Mouse (Mus musculus) MEL (cell line): ENCODE data around the gene Wbp2. TPM values are rescaled to one million over a fixed set of nuclear protein-coding genes. Genes with fewer than 3 reads are reported as not detected.

Experiments used
- DNase-seq: peaks from one replicate; pipeline ENCODE4 v3.0.0; 2011; ENCODE audit warnings: low read depth, low spot score
- H3K27ac ChIP-seq: 2 replicates; pipeline ENCODE4 v1.5.1; 2012; ENCODE audit warnings: low read depth, mild to moderate bottlenecking, control low read depth, low read length, moderate library complexity; ENCODE audit not compliant: control insufficient read depth
- H3K27me3 ChIP-seq, 2 experiments: fragments of 150-350 bp in 1 of 2; sonication (generic) in 1 of 2; 2 replicates each; pipeline ENCODE4 v1.6.1; 2012; ENCODE audit warnings: low read length in 2 of 2, mild to moderate bottlenecking in 2 of 2, improper control_type of control experiment in 1 of 2, moderate library complexity in 1 of 2; ENCODE audit not compliant: insufficient read depth in 2 of 2, control insufficient read depth in 1 of 2
- H3K36me3 ChIP-seq, 2 experiments: 2 replicates each; pipeline ENCODE4 v1.6.1; 2012 to 2014; ENCODE audit warnings: low read length in 2 of 2, improper control_type of control experiment in 1 of 2, inconsistent platforms in 1 of 2, mild to moderate bottlenecking in 1 of 2; ENCODE audit not compliant: insufficient read depth in 2 of 2, control insufficient read depth in 1 of 2
- H3K4me1 ChIP-seq, 2 experiments: fragments of 150-350 bp in 1 of 2; sonication (generic) in 1 of 2; 2 replicates each; pipeline ENCODE4 v1.6.1; 2012; ENCODE audit warnings: low read length in 2 of 2, improper control_type of control experiment in 1 of 2, mild to moderate bottlenecking in 1 of 2; ENCODE audit not compliant: insufficient read depth in 2 of 2, control insufficient read depth in 1 of 2
- H3K4me3 ChIP-seq, 2 experiments: fragments of 150-350 bp in 1 of 2; sonication (generic) in 1 of 2; 2 replicates each; pipeline ENCODE4 v1.5.1; 2012; ENCODE audit warnings: low read depth in 2 of 2, low read length in 2 of 2, mild to moderate bottlenecking in 2 of 2, moderate library complexity in 2 of 2, control low read depth in 1 of 2, improper control_type of control experiment in 1 of 2; ENCODE audit not compliant: control insufficient read depth in 1 of 2, insufficient read depth in 1 of 2
- H3K79me2 ChIP-seq: 2 replicates; pipeline ENCODE4 v1.6.1; 2012; ENCODE audit warnings: mild to moderate bottlenecking, low read length, moderate library complexity; ENCODE audit not compliant: control insufficient read depth, poor library complexity, insufficient read depth
- H3K9ac ChIP-seq: 2 replicates; pipeline ENCODE4 v1.6.1; 2012; ENCODE audit warnings: low read depth, mild to moderate bottlenecking, control low read depth, low read length, moderate library complexity; ENCODE audit not compliant: control insufficient read depth, poor library complexity, severe bottlenecking
- H3K9me3 ChIP-seq: fragments of 150-350 bp; sonication (generic); replicated peaks from 2 replicates; pipeline ENCODE4 v1.6.1; 2012; ENCODE audit warnings: mild to moderate bottlenecking, low read length, improper control_type of control experiment, moderate library complexity; ENCODE audit not compliant: insufficient read depth
- ELF1 ChIP-seq: IDR thresholded peaks from 2 replicates; pipeline ENCODE4 v1.6.1; 2014; ENCODE audit warnings: low read depth, mild to moderate bottlenecking, inconsistent platforms, low read length, improper control_type of control experiment, moderate library complexity
- EP300 ChIP-seq, 2 experiments: IDR thresholded peaks; 2 replicates each; pipeline ENCODE4 v1.6.1; 2011; ENCODE audit warnings: improper control_type of control experiment in 2 of 2, low read length in 2 of 2, low read depth in 1 of 2, mild to moderate bottlenecking in 1 of 2
- ETS1 ChIP-seq: IDR thresholded peaks from 2 replicates; pipeline ENCODE4 v1.6.1; 2012; ENCODE audit warnings: low read depth, mild to moderate bottlenecking, inconsistent platforms, low read length, improper control_type of control experiment, moderate library complexity
- GABPA ChIP-seq: IDR thresholded peaks from 2 replicates; pipeline ENCODE4 v1.6.1; 2012; ENCODE audit warnings: low read depth, mild to moderate bottlenecking, inconsistent platforms, low read length, improper control_type of control experiment, moderate library complexity
- GATA1 ChIP-seq: IDR thresholded peaks from 2 replicates; pipeline ENCODE4 v1.6.1; 2011; ENCODE audit warnings: low read depth, low read length, improper control_type of control experiment
- HCFC1 ChIP-seq: IDR thresholded peaks from 2 replicates; pipeline ENCODE4 v1.6.1; 2012; ENCODE audit warnings: low read depth, mild to moderate bottlenecking, inconsistent platforms, low read length, improper control_type of control experiment, moderate library complexity
- KAT2A ChIP-seq: conservative IDR thresholded peaks from 2 replicates; pipeline ENCODE4 v1.6.1; 2012; ENCODE audit warnings: low read depth, low read length, improper control_type of control experiment, inconsistent platforms
- MXI1 ChIP-seq: IDR thresholded peaks from 2 replicates; pipeline ENCODE4 v1.6.1; 2011; ENCODE audit warnings: mild to moderate bottlenecking, low read depth, low read length, improper control_type of control experiment
- MYB ChIP-seq: IDR thresholded peaks from 2 replicates; pipeline ENCODE4 v1.6.1; 2011; ENCODE audit warnings: mild to moderate bottlenecking, low read depth, low read length, improper control_type of control experiment
- MYC ChIP-seq: IDR thresholded peaks from 2 replicates; pipeline ENCODE4 v1.6.1; 2011; ENCODE audit warnings: low read depth, mild to moderate bottlenecking, low read length, improper control_type of control experiment, moderate library complexity
- POLR2A ChIP-seq, 2 experiments: IDR thresholded peaks; 2 replicates each; pipeline ENCODE4 v1.6.1; 2011 to 2012; ENCODE audit warnings: low read length in 2 of 2, mild to moderate bottlenecking in 2 of 2, control low read depth in 1 of 2, improper control_type of control experiment in 1 of 2, low read depth in 1 of 2, moderate library complexity in 1 of 2; ENCODE audit not compliant: control insufficient read depth in 1 of 2, insufficient read depth in 1 of 2, poor library complexity in 1 of 2
- POLR2AphosphoS5 ChIP-seq: IDR thresholded peaks from 2 replicates; pipeline ENCODE4 v1.6.1; 2012; ENCODE audit warnings: low read depth, borderline replicate concordance, mild to moderate bottlenecking, inconsistent platforms, low read length, moderate library complexity, mixed read lengths
- RCOR1 ChIP-seq: IDR thresholded peaks from 2 replicates; pipeline ENCODE4 v1.6.1; 2012; ENCODE audit warnings: low read depth, mild to moderate bottlenecking, inconsistent platforms, low read length, improper control_type of control experiment
- SMC3 ChIP-seq: IDR thresholded peaks from 2 replicates; pipeline ENCODE4 v1.6.1; 2011; ENCODE audit warnings: low read depth, low read length, improper control_type of control experiment
- TBP ChIP-seq: IDR thresholded peaks from 2 replicates; pipeline ENCODE4 v1.8.0; 2011; ENCODE audit warnings: low read depth, low read length, improper control_type of control experiment
- TCF12 ChIP-seq: IDR thresholded peaks from 2 replicates; pipeline ENCODE4 v1.6.1; 2014; ENCODE audit warnings: low read depth, mild to moderate bottlenecking, inconsistent platforms, low read length, improper control_type of control experiment, moderate library complexity
- USF1 ChIP-seq: IDR thresholded peaks from 2 replicates; pipeline ENCODE4 v1.6.1; 2014; ENCODE audit warnings: low read depth, mild to moderate bottlenecking, inconsistent platforms, low read length, improper control_type of control experiment, moderate library complexity
- USF2 ChIP-seq, 2 experiments: IDR thresholded peaks; 2 replicates each; pipeline ENCODE4 v1.6.1; 2011 to 2012; ENCODE audit warnings: improper control_type of control experiment in 2 of 2, low read length in 2 of 2, borderline replicate concordance in 1 of 2, inconsistent platforms in 1 of 2, low read depth in 1 of 2, mild to moderate bottlenecking in 1 of 2; ENCODE audit not compliant: insufficient read depth in 1 of 2
- ZMIZ1 ChIP-seq: IDR thresholded peaks from 2 replicates; pipeline ENCODE4 v1.6.1; 2012; ENCODE audit warnings: low read depth, mild to moderate bottlenecking, inconsistent platforms, low read length, improper control_type of control experiment, moderate library complexity
- ZNF384 ChIP-seq: IDR thresholded peaks from 2 replicates; pipeline ENCODE4 v1.6.1; 2012; ENCODE audit warnings: low read depth, mild to moderate bottlenecking, inconsistent platforms, low read length, improper control_type of control experiment
- polyA plus RNA-seq, 2 experiments: library from polyadenylated mRNA; stranded (reverse) in 1 of 2; unstranded in 1 of 2; fragments of >175 nt in 1 of 2; fragments of >200 nt in 1 of 2; gene quantifications; 2 replicates each; pipeline versions ENCODE4 v1.2.1 to v1.2.4; 2012; ENCODE audit warnings: low replicate concordance in 2 of 2, low read depth in 1 of 2; ENCODE audit not compliant: insufficient read length in 2 of 2, insufficient read depth in 1 of 2, missing spikeins in 1 of 2
- total RNA-seq: library from RNA; depleted of rRNA; stranded (reverse); fragments of 300-350 nt; gene quantifications from 2 replicates; pipeline ENCODE4 v1.2.3, GENCODE M21; 2012

Wbp2 gene
- total and polyA plus RNA-seq, 3 experiments: 16.5 to 75.8 TPM; not detected in 1

DNA sequence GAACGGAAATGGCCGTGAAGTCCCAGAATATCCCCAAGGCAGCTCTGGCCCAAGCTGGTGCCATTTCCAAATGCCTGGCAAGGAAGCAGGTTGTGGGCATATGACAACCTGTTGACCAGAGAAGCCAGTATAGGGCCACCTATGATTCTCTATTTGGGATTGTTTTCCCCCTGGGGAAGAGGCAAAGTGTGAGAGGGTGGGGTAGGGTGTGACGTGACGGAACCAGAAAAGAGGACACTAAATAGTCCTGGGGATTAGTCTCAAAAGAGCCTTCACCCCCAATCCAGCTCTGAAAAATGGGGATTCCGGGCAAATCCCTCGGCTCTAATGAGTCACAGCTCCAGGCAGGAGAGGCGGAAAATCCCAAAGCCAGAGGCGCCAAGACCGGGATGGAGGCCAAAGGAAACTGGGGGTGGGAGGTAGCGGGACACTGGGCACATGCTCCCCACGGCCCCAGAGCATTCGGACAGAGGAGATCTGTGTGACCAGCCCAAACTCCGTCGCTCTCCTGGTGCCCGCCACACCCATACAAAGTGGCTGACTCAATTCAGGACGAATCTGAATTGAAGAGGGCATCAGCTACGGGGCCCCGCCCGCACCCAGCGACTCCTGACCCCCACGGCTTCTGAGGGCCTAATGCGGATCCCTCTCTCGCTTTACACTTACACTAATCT lies 21.8 kb upstream of the Wbp2 start:
- Histone ChIP-seq H3K36me3 (peaks cover 0 to 8% of the 10 kb centered on the region in 2 experiments; a peak in 2 of 4 replicates), H3K27ac (no peak overlapping the region), H3K4me3 (no peak overlapping the region), H3K79me2 (no peaks in the 10 kb centered on the region), H3K27me3 (no peaks in the 10 kb centered on the region), H3K9me3 (no peaks in the 10 kb centered on the region), H3K4me1 (peaks cover 9 to 10% of the 10 kb centered on the region in 2 experiments), H3K9ac (no peak overlapping the region)
- no peak for DNase-seq
- TF ChIP-seq USF1: no peak
- no peak for TF ChIP-seq MXI1
- no peak for TF ChIP-seq TCF12
- TF ChIP-seq POLR2AphosphoS5: no peak
- no peak for TF ChIP-seq SMC3
- no peak for TF ChIP-seq ETS1
- no peak for TF ChIP-seq KAT2A
- TF ChIP-seq EP300 (IDR thresholded peaks at IDR 0.05; ENCODE audit: low read depth in 1 of 2, low read length in 2 of 2): no peak
- no peak for TF ChIP-seq POLR2A (IDR thresholded peaks at IDR 0.05; ENCODE audit: control insufficient read depth in 1 of 2, insufficient read depth in 1 of 2, low read depth in 1 of 2, low read length in 2 of 2, poor library complexity in 1 of 2)
- no peak for TF ChIP-seq GATA1
- TF ChIP-seq RCOR1: no peak
- no peak for TF ChIP-seq GABPA
- TF ChIP-seq ZMIZ1: no peak
- no peak for TF ChIP-seq HCFC1
- no peak for TF ChIP-seq ZNF384
- no peak for TF ChIP-seq MYC
- TF ChIP-seq MYB: no peak

GRCm38 (mm10) chr11:116107777-116108285 lies 21.0 kb upstream of the Wbp2 start:
- no peak for DNase-seq
- H3K27ac ChIP-seq: no peak overlapping the region
- H3K27me3 ChIP-seq: no peaks in the 10 kb centered on the region
- H3K36me3 ChIP-seq: peaks cover 0 to 8% of the 10 kb centered on the region in 2 experiments; a peak in 2 of 4 replicates
- no peak overlapping the region for H3K4me3 ChIP-seq
- H3K79me2 ChIP-seq: no peaks in the 10 kb centered on the region
- no peak overlapping the region for H3K9ac ChIP-seq
- peaks cover 9 to 10% of the 10 kb centered on the region in 2 experiments for H3K4me1 ChIP-seq
- no peaks in the 10 kb centered on the region for H3K9me3 ChIP-seq
- TF ChIP-seq USF2 (IDR thresholded peaks at IDR 0.05; ENCODE audit: borderline replicate concordance in 1 of 2, insufficient read depth in 1 of 2, low read depth in 1 of 2, low read length in 2 of 2): no peak
- no peak for TF ChIP-seq TBP
- no peak for TF ChIP-seq ELF1
- TF ChIP-seq, all 39 proteins: peak for 0
